Mouse (Mus musculus) CH12.LX (cell line): ENCODE results near the gene Phactr1. TPM values are rescaled to one million over a fixed set of nuclear protein-coding genes. Genes with fewer than 3 reads are reported as not detected.

Source experiments
- DNase-seq: peaks from one replicate; pipeline ENCODE4 v3.0.0-alpha.2; 2013; ENCODE audit errors: extremely low read depth
- H3K27ac ChIP-seq: 2 replicates; pipeline ENCODE4 v1.5.1; 2012; ENCODE audit warnings: low read depth, mild to moderate bottlenecking, control low read depth, moderate library complexity; ENCODE audit not compliant: insufficient read depth
- H3K27me3 ChIP-seq: replicated peaks from 2 replicates; pipeline ENCODE3; 2012; ENCODE audit warnings: inconsistent platforms
- H3K36me3 ChIP-seq, 2 experiments: replicated peaks in 1 of 2; 2 replicates each; pipeline versions ENCODE3 to v1.6.1; 2012; ENCODE audit warnings: inconsistent platforms in 1 of 2, low read length in 1 of 2, mild to moderate bottlenecking in 1 of 2, mixed read lengths in 1 of 2, moderate library complexity in 1 of 2; ENCODE audit not compliant: control insufficient read depth in 1 of 2, insufficient read depth in 1 of 2
- H3K4me1 ChIP-seq, 2 experiments: 2 replicates each; pipeline ENCODE4 v1.6.1; 2012; ENCODE audit warnings: inconsistent platforms in 1 of 2, moderate library complexity in 1 of 2; ENCODE audit not compliant: insufficient read depth in 2 of 2, control insufficient read depth in 1 of 2
- H3K4me2 ChIP-seq: 2 replicates; pipeline ENCODE4 v1.6.1; 2012; ENCODE audit warnings: low read depth, mild to moderate bottlenecking, control low read depth; ENCODE audit not compliant: poor library complexity, insufficient read depth, severe bottlenecking
- H3K4me3 ChIP-seq, 3 experiments: fragments of 150-350 bp in 1 of 3; sonication (generic) in 1 of 3; replicated peaks in 1 of 3; 2 replicates each; pipeline versions ENCODE3 to v1.5.1; 2011 to 2012; ENCODE audit warnings: low read depth in 2 of 3, low read length in 2 of 3, mild to moderate bottlenecking in 2 of 3, moderate library complexity in 2 of 3, control low read depth in 1 of 3, improper control_type of control experiment in 1 of 3, inconsistent platforms in 1 of 3, mixed read lengths in 1 of 3; ENCODE audit not compliant: poor library complexity in 1 of 3
- H3K79me2 ChIP-seq: replicated peaks from 2 replicates; pipeline ENCODE4 v1.6.1; 2012; ENCODE audit warnings: mild to moderate bottlenecking, moderate library complexity; ENCODE audit not compliant: control insufficient read depth, poor library complexity, insufficient read depth, severe bottlenecking; ENCODE audit errors: extremely low read depth
- H3K9ac ChIP-seq: 2 replicates; pipeline ENCODE4 v1.6.1; 2012; ENCODE audit warnings: low read depth, mild to moderate bottlenecking, control low read depth, moderate library complexity; ENCODE audit not compliant: insufficient read depth
- H3K9me3 ChIP-seq: replicated peaks from 2 replicates; pipeline ENCODE3; 2012; ENCODE audit warnings: low read length, inconsistent platforms, mixed read lengths
- CHD1 ChIP-seq: IDR thresholded peaks from 2 replicates; pipeline ENCODE4 v1.6.1; 2012; ENCODE audit warnings: low read depth, low read length, improper control_type of control experiment, inconsistent platforms
- CHD2 ChIP-seq: IDR thresholded peaks from 2 replicates; pipeline ENCODE4 v1.6.1; 2011; ENCODE audit warnings: low read length, improper control_type of control experiment
- EP300 ChIP-seq: IDR thresholded peaks from 2 replicates; pipeline ENCODE4 v1.6.1; 2011; ENCODE audit warnings: low read length, improper control_type of control experiment
- GABPA ChIP-seq: IDR thresholded peaks from 2 replicates; pipeline ENCODE4 v1.6.1; 2012; ENCODE audit warnings: low read depth, low read length, improper control_type of control experiment, inconsistent platforms; ENCODE audit not compliant: insufficient replicate concordance
- IRF4 ChIP-seq: IDR thresholded peaks from 2 replicates; pipeline ENCODE4 v1.6.1; 2014; ENCODE audit warnings: low read depth, mild to moderate bottlenecking, inconsistent platforms, low read length, improper control_type of control experiment
- JUND ChIP-seq: conservative IDR thresholded peaks from 2 replicates; pipeline ENCODE4 v1.6.1; 2011; ENCODE audit warnings: low read depth, low read length, improper control_type of control experiment
- KAT2A ChIP-seq: IDR thresholded peaks from 2 replicates; pipeline ENCODE4 v1.6.1; 2012; ENCODE audit warnings: low read length, improper control_type of control experiment, inconsistent platforms; ENCODE audit not compliant: insufficient replicate concordance
- MAFK ChIP-seq: IDR thresholded peaks from 2 replicates; pipeline ENCODE4 v1.6.1; 2011; ENCODE audit warnings: low read length, improper control_type of control experiment; ENCODE audit not compliant: insufficient replicate concordance
- MAZ ChIP-seq: IDR thresholded peaks from 2 replicates; pipeline ENCODE4 v1.6.1; 2012; ENCODE audit warnings: low read depth, mild to moderate bottlenecking, inconsistent platforms, low read length, improper control_type of control experiment, moderate library complexity
- MEF2A ChIP-seq: IDR thresholded peaks from 2 replicates; pipeline ENCODE4 v1.6.1; 2014; ENCODE audit warnings: low read depth, mild to moderate bottlenecking, inconsistent platforms, low read length, improper control_type of control experiment, borderline replicate concordance
- MYC ChIP-seq: IDR thresholded peaks from 2 replicates; pipeline ENCODE4 v1.6.1; 2011; ENCODE audit warnings: low read depth, mild to moderate bottlenecking, improper control_type of control experiment, low read length
- NELFE ChIP-seq: IDR thresholded peaks from 2 replicates; pipeline ENCODE4 v1.6.1; 2011; ENCODE audit warnings: low read depth, low read length, improper control_type of control experiment
- NRF1 ChIP-seq: IDR thresholded peaks from 2 replicates; pipeline ENCODE4 v1.6.1; 2014; ENCODE audit warnings: low read depth, mild to moderate bottlenecking, inconsistent platforms, low read length, improper control_type of control experiment, moderate library complexity
- PAX5 ChIP-seq: IDR thresholded peaks from 2 replicates; pipeline ENCODE4 v1.6.1; 2012; ENCODE audit warnings: low read length, inconsistent platforms, mixed read lengths
- POLR2A ChIP-seq: IDR thresholded peaks from 2 replicates; pipeline ENCODE4 v1.6.1; 2011; ENCODE audit warnings: low read depth, mild to moderate bottlenecking, improper control_type of control experiment, low read length
- POLR2AphosphoS2 ChIP-seq: IDR thresholded peaks from 2 replicates; pipeline ENCODE4 v1.6.1; 2011; ENCODE audit warnings: low read depth, low read length, improper control_type of control experiment
- RAD21 ChIP-seq: IDR thresholded peaks from 2 replicates; pipeline ENCODE4 v1.6.1; 2011; ENCODE audit warnings: low read depth, mild to moderate bottlenecking, low read length, improper control_type of control experiment, moderate library complexity
- RCOR1 ChIP-seq: conservative IDR thresholded peaks from 2 replicates; pipeline ENCODE4 v1.6.1; 2012; ENCODE audit warnings: low read depth, mild to moderate bottlenecking, inconsistent platforms, low read length, improper control_type of control experiment
- TBP ChIP-seq: conservative IDR thresholded peaks from 2 replicates; pipeline ENCODE4 v1.6.1; 2011; ENCODE audit warnings: low read depth, low read length, improper control_type of control experiment
- USF1 ChIP-seq: IDR thresholded peaks from 2 replicates; pipeline ENCODE4 v1.6.1; 2014; ENCODE audit warnings: low read depth, mild to moderate bottlenecking, inconsistent platforms, low read length, improper control_type of control experiment
- USF2 ChIP-seq: conservative IDR thresholded peaks from 2 replicates; pipeline ENCODE4 v1.6.1; 2011; ENCODE audit warnings: low read depth, low read length, improper control_type of control experiment
- ZC3H11A ChIP-seq: IDR thresholded peaks from 2 replicates; pipeline ENCODE4 v1.6.1; 2012; ENCODE audit warnings: low read depth, mild to moderate bottlenecking, inconsistent platforms, low read length, improper control_type of control experiment
- ZKSCAN1 ChIP-seq: IDR thresholded peaks from 2 replicates; pipeline ENCODE4 v1.6.1; 2012; ENCODE audit warnings: low read depth, inconsistent platforms, low read length, improper control_type of control experiment, borderline replicate concordance
- ZMIZ1 ChIP-seq: IDR thresholded peaks from 2 replicates; pipeline ENCODE4 v1.6.1; 2012; ENCODE audit warnings: low read depth, mild to moderate bottlenecking, inconsistent platforms, low read length, improper control_type of control experiment
- dilution Hi-C: fragments of 300-500 bp; cut with MboI; formaldehyde crosslinking; loops from 2 replicates; pipeline ENCODE4 v1.14.3; 2020; ENCODE audit warnings: low sequenced_read_pairs; ENCODE audit not compliant: extremely low pct_unique_long_range_greater_than_20kb, extremely low pct_ligation_motif_present
- in situ Hi-C: fragments of 300-500 bp; cut with MboI; formaldehyde crosslinking; loops from 3 replicates; pipeline ENCODE4 v1.14.3; 2019; ENCODE audit warnings: low sequenced_read_pairs, low pct_ligation_motif_present, low pct_unique_long_range_greater_than_20kb, mixed read lengths
- polyA plus RNA-seq: library from polyadenylated mRNA; unstranded; fragments of >175 nt; gene quantifications from 2 replicates; pipeline ENCODE4 v1.2.1, GENCODE M21; 2012; ENCODE audit warnings: low read depth; ENCODE audit not compliant: insufficient read length
- total RNA-seq, 2 experiments: library from RNA; depleted of rRNA; stranded (reverse); fragments of 300-350 nt in 1 of 2; fragments of >200 nt in 1 of 2; gene quantifications; 2 replicates each; pipeline ENCODE4 v1.2.3; 2012 to 2014

Gene Phactr1
- total and polyA plus RNA-seq, 3 experiments: 2.0 to 6.1 (median 3.1) TPM

- no peaks in the 10 kb centered on the region for H3K79me2 ChIP-seq
- H3K36me3 ChIP-seq: no peaks in the 10 kb centered on the region
- TF ChIP-seq PAX5 (no peak), NELFE (no peak), POLR2AphosphoS2 (no peak), NRF1 (no peak)
- TF ChIP-seq, all 38 proteins: peak for 0
- H3K9ac ChIP-seq: no peak overlapping the region
- no peak overlapping the region for H3K4me2 ChIP-seq
- in situ Hi-C loops (no loop called here), dilution Hi-C loops (no loop called here)
- H3K9me3 ChIP-seq: no peaks in the 10 kb centered on the region
- no peak overlapping the region for H3K4me3 ChIP-seq
- H3K27me3 ChIP-seq: no peaks in the 10 kb centered on the region
- H3K27ac ChIP-seq: no peak overlapping the region
- DNase-seq: no peak
- H3K4me1 ChIP-seq: no peaks in the 10 kb centered on the region; a peak in 1 of 4 replicates
These were observed 388.4 kb downstream of the Phactr1 start for GRCm38 (mm10) chr13:43068716-43069265.

GRCm38 (mm10) chr13:43070496-43070895 is 390.1 kb downstream of the Phactr1 start:
- Histone ChIP-seq H3K9ac (no peak overlapping the region), H3K79me2 (no peaks in the 10 kb centered on the region), H3K27me3 (no peaks in the 10 kb centered on the region), H3K4me3 (no peak overlapping the region), H3K27ac (no peak overlapping the region), H3K4me1 (no peaks in the 10 kb centered on the region; a peak in 1 of 4 replicates), H3K36me3 (no peaks in the 10 kb centered on the region), H3K9me3 (no peaks in the 10 kb centered on the region), H3K4me2 (no peak overlapping the region)
- no peak for TF ChIP-seq ZKSCAN1
- no peak for TF ChIP-seq CHD2
- TF ChIP-seq EP300: no peak
- TF ChIP-seq MAFK: no peak
- no peak for TF ChIP-seq MYC
- no peak for TF ChIP-seq POLR2A
- no peak for TF ChIP-seq ZMIZ1
- TF ChIP-seq JUND: no peak
- no peak for TF ChIP-seq NRF1
- dilution Hi-C loops: no loop called here
- no peak for DNase-seq
- in situ Hi-C loops: no loop called here

GRCm38 (mm10) chr13:43070971-43071370 is 390.5 kb downstream of the Phactr1 start:
- no peak overlapping the region for H3K27ac ChIP-seq
- no peaks in the 10 kb centered on the region for H3K36me3 ChIP-seq
- no peak overlapping the region for H3K4me3 ChIP-seq
- TF ChIP-seq USF2: no peak
- TF ChIP-seq RAD21: no peak
- TF ChIP-seq IRF4: no peak
- no peak for TF ChIP-seq RCOR1
- TF ChIP-seq KAT2A: no peak
- TF ChIP-seq ZC3H11A: no peak
- no peak for TF ChIP-seq JUND
- TF ChIP-seq NELFE: no peak
- TF ChIP-seq MEF2A: no peak
- TF ChIP-seq TBP: no peak
- no peak for TF ChIP-seq ZKSCAN1
- TF ChIP-seq NRF1: no peak
- no peak for TF ChIP-seq MAZ
- no peak for TF ChIP-seq USF1
- TF ChIP-seq EP300: no peak
- no peak for TF ChIP-seq POLR2A
- TF ChIP-seq CHD1: no peak
- TF ChIP-seq MAFK: no peak
- no peak for TF ChIP-seq GABPA
- H3K4me2 ChIP-seq: no peak overlapping the region
- no peak for DNase-seq
- H3K27me3 ChIP-seq: no peaks in the 10 kb centered on the region
- H3K79me2 ChIP-seq: no peaks in the 10 kb centered on the region
- dilution Hi-C loops (no loop called here), in situ Hi-C loops (no loop called here)
- no peak overlapping the region for H3K9ac ChIP-seq
- no peaks in the 10 kb centered on the region; a peak in 1 of 4 replicates for H3K4me1 ChIP-seq
- no peaks in the 10 kb centered on the region for H3K9me3 ChIP-seq
